Mouse (Mus musculus): Measurements from ENCODE around the gene Tgm3. TPM values are rescaled to one million over a fixed set of nuclear protein-coding genes. Genes with fewer than 3 reads are reported as not detected.

The Tgm3 gene
- not detected for total RNA-seq (2023)

DNA sequence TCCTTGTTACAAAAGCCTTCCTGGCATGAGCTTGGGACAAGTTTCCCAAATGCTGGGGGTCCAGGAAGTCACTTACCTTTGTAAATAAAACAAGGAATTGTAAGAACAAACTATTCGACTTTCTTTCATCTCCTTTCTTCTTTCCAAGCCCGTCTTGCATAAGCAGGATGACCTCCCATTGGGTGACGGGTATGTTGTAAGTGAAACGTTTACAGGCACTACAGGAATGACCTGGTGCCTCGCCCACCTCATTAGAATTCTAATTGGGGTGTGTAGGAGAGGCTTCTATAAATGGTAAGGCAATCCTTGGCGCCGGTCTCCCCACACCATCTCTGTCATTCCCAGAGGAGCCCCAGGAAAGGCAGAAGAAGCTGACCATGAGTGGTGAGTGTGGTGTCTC, at the start of gene Tgm3:
Tgm3 (plus strand) TSS at position 324 of the 400 bp plus-strand sequence.

Other genes starting within 250 kb of the Tgm3 start
- gene Stk35, start 211.8 kb upstream of the Tgm3 start, total RNA-seq (2023), result 9.8 TPM
- gene Tgm6, start 100.1 kb downstream of the Tgm3 start, total RNA-seq (2023), result not detected
- 191 TPM for gene Snrpb, start 167.1 kb downstream of the Tgm3 start, total RNA-seq (2023)
- gene Tmc2, start 182.8 kb downstream of the Tgm3 start, total RNA-seq (2023), result not detected